Mouse (Mus musculus): ENCODE data around the gene Dennd6b. TPM values are rescaled to one million over a fixed set of nuclear protein-coding genes. Genes with fewer than 3 reads are reported as not detected.
A peak's percentile ranks its signal among the peaks of the same experiment; 100 is the strongest.

Gene Dennd6b
- polyA plus RNA-seq, 1 experiment from 2014 or later = 85.2 TPM

GRCm38 (mm10) chr15:89138046-89138405 lies 58.3 kb downstream of the Dennd6b start:
- no peak overlapping the region for H3K4me3 ChIP-seq (replicated peaks; ENCODE audit: low read depth, low read length)
- no peak for ATAC-seq (ENCODE audit: low FRiP score, low TSS enrichment)
- H3K27ac ChIP-seq (replicated peaks; ENCODE audit: low read depth, low read length) = no peak overlapping the region
- H3K9ac ChIP-seq (replicated peaks; ENCODE audit: low read length) = no peak overlapping the region
- no peaks in the 10 kb centered on the region for H3K27me3 ChIP-seq (ENCODE audit: control insufficient read depth, insufficient read depth, low read length)
- H3K4me1 ChIP-seq (ENCODE audit: control insufficient read depth, insufficient read depth, low read length) = peaks cover 18% of the 10 kb centered on the region
- no peak overlapping the region for H3K4me2 ChIP-seq (ENCODE audit: low read length)
- 91% methylated on average over 7 of the region's 7 CpGs for WGBS
- no peak for DNase-seq
- H3K9me3 ChIP-seq (ENCODE audit: control insufficient read depth, low read length) = no peaks in the 10 kb centered on the region
- H3K36me3 ChIP-seq (ENCODE audit: control insufficient read depth, insufficient read depth, low read length) = peaks cover 6% of the 10 kb centered on the region

- ATAC-seq (ENCODE audit: low FRiP score, low TSS enrichment) (no peak), DNase-seq (no peak)
- Histone ChIP-seq H3K4me3 (replicated peaks; ENCODE audit: low read depth, low read length) (no peak overlapping the region), H3K9ac (replicated peaks; ENCODE audit: low read length) (no peak overlapping the region), H3K4me1 (ENCODE audit: control insufficient read depth, insufficient read depth, low read length) (peaks cover 18% of the 10 kb centered on the region), H3K4me2 (ENCODE audit: low read length) (no peak overlapping the region), H3K27me3 (ENCODE audit: control insufficient read depth, insufficient read depth, low read length) (no peaks in the 10 kb centered on the region), H3K27ac (replicated peaks; ENCODE audit: low read depth, low read length) (no peak overlapping the region), H3K36me3 (ENCODE audit: control insufficient read depth, insufficient read depth, low read length) (0 out of 2 replicates have a peak, but pooled peaks cover 1% of the 10 kb centered on the region), H3K9me3 (ENCODE audit: control insufficient read depth, low read length) (no peaks in the 10 kb centered on the region)
- 79% methylated on average over 11 of the region's 11 CpGs for WGBS
These were observed 58.8 kb downstream of the Dennd6b start for GRCm38 (mm10) chr15:89137378-89138045.

DNA sequence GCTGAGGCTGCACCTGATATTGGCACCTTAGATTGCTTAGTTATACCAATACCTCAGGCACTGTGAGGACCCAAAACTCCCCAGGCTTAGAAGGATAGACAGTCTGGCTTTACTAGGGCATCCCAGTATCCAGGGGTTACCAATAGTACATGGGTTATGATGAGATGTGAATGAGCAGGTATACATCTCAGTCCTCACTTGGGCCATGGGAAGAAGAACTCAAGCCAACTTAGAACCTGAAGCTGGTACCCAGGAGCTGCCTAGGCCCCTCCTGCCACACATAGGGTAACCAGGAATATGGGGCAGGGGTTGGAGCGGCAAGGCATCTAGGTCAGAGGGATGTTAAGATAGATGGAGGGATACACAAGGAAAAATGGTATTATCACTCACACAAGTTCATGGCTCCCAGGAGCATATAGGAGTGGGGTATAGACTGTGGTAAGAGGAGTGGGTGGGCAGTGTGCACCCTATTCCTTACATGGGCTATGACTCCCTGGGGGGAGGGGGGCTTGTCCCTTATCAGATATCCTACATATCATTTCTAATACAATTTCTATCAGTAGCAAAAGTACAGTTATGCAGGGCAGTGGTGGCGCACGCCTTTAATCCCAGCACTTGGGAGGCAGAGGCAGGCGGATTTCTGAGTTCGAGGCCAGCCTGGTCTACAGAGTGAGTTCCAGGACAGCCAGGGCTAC lies 59.7 kb downstream of the Dennd6b start:
- 98% methylated on average over 5 of the region's 5 CpGs for WGBS
- DNase-seq = no peak
- Histone ChIP-seq H3K9ac (replicated peaks; ENCODE audit: low read length) (no peak overlapping the region), H3K27ac (replicated peaks; ENCODE audit: low read depth, low read length) (no peak overlapping the region), H3K4me3 (replicated peaks; ENCODE audit: low read depth, low read length) (no peak overlapping the region), H3K27me3 (ENCODE audit: control insufficient read depth, insufficient read depth, low read length) (no peaks in the 10 kb centered on the region), H3K4me2 (ENCODE audit: low read length) (no peak overlapping the region), H3K9me3 (ENCODE audit: control insufficient read depth, low read length) (no peaks in the 10 kb centered on the region), H3K4me1 (ENCODE audit: control insufficient read depth, insufficient read depth, low read length) (peaks cover 18% of the 10 kb centered on the region), H3K36me3 (ENCODE audit: control insufficient read depth, insufficient read depth, low read length) (no peaks in the 10 kb centered on the region)
- ATAC-seq (ENCODE audit: low FRiP score, low TSS enrichment) = no peak

Small RNA genes lying within 50 kb of the gene (microRNA-seq; reads per million reads assigned to microRNA genes)
- gene Mir6958 = 7.8 reads per million, percentile 32 among the genes with 10 or more reads in this experiment
- gene Mir7118 = 1.0 reads per million

Other genes with a start within 250 kb of the Dennd6b start
- not detected in 2 replicates for gene Ttll8, start 242.1 kb downstream of the Dennd6b start, polyA plus RNA-seq (2014; fragmentation: Nextera tagmentation; extraction: Ambion mirVana)
- 6.4 and 7.6 TPM in 2 replicates for gene Mlc1, start 217.5 kb downstream of the Dennd6b start, polyA plus RNA-seq (2014; fragmentation: Nextera tagmentation; extraction: Ambion mirVana)
- gene Mov10l1, start 213.6 kb downstream of the Dennd6b start, polyA plus RNA-seq (2014; fragmentation: Nextera tagmentation; extraction: Ambion mirVana) = not detected in 2 replicates
- gene Panx2, start 136.8 kb downstream of the Dennd6b start, polyA plus RNA-seq (2014; fragmentation: Nextera tagmentation; extraction: Ambion mirVana) = 6.6 and 7.9 TPM in 2 replicates
- gene Trabd, start 121.4 kb downstream of the Dennd6b start, polyA plus RNA-seq (2014; fragmentation: Nextera tagmentation; extraction: Ambion mirVana) = 38.7 and 39.7 TPM in 2 replicates
- 23.8 and 23.9 TPM in 2 replicates for gene Selenoo, start 107.4 kb downstream of the Dennd6b start, polyA plus RNA-seq (2014; fragmentation: Nextera tagmentation; extraction: Ambion mirVana)
- 18.0 and 18.2 TPM in 2 replicates for gene Tubgcp6, start 73.4 kb downstream of the Dennd6b start, polyA plus RNA-seq (2014; fragmentation: Nextera tagmentation; extraction: Ambion mirVana)
- gene Hdac10, start 67.8 kb downstream of the Dennd6b start, polyA plus RNA-seq (2014; fragmentation: Nextera tagmentation; extraction: Ambion mirVana) = 18.2 and 20.3 TPM in 2 replicates
- 4.1 and 4.6 TPM in 2 replicates for gene Mapk12, start 55.8 kb downstream of the Dennd6b start, polyA plus RNA-seq (2014; fragmentation: Nextera tagmentation; extraction: Ambion mirVana)
- gene Mapk11, start 46.9 kb downstream of the Dennd6b start, polyA plus RNA-seq (2014; fragmentation: Nextera tagmentation; extraction: Ambion mirVana) = 23.7 and 27.9 TPM in 2 replicates
- 86.4 and 107 TPM in 2 replicates for gene Plxnb2, start 15.7 kb downstream of the Dennd6b start, polyA plus RNA-seq (2014; fragmentation: Nextera tagmentation; extraction: Ambion mirVana)
- gene Ppp6r2, start 15.1 kb upstream of the Dennd6b start, polyA plus RNA-seq (2014; fragmentation: Nextera tagmentation; extraction: Ambion mirVana) = 88.6 and 90.0 TPM in 2 replicates
- 103 and 109 TPM in 2 replicates for gene Sbf1, start 118.8 kb upstream of the Dennd6b start, polyA plus RNA-seq (2014; fragmentation: Nextera tagmentation; extraction: Ambion mirVana)
- gene Adm2, start 126.2 kb upstream of the Dennd6b start, polyA plus RNA-seq (2014; fragmentation: Nextera tagmentation; extraction: Ambion mirVana) = not detected in 2 replicates
- not detected in 2 replicates for gene Miox, start 137.9 kb upstream of the Dennd6b start, polyA plus RNA-seq (2014; fragmentation: Nextera tagmentation; extraction: Ambion mirVana)
- gene Lmf2, start 159.2 kb upstream of the Dennd6b start, polyA plus RNA-seq (2014; fragmentation: Nextera tagmentation; extraction: Ambion mirVana) = 18.3 and 23.9 TPM in 2 replicates
- 106 and 111 TPM in 2 replicates for gene Ncaph2, start 159.2 kb upstream of the Dennd6b start, polyA plus RNA-seq (2014; fragmentation: Nextera tagmentation; extraction: Ambion mirVana)
- 12.2 and 20.7 TPM in 2 replicates for gene Sco2, start 177.3 kb upstream of the Dennd6b start, polyA plus RNA-seq (2014; fragmentation: Nextera tagmentation; extraction: Ambion mirVana)
- 2.7 and 3.0 TPM in 2 replicates for gene Tymp, start 180.5 kb upstream of the Dennd6b start, polyA plus RNA-seq (2014; fragmentation: Nextera tagmentation; extraction: Ambion mirVana)
- 0.74 and 0.82 TPM in 2 replicates for gene Odf3b, start 182.8 kb upstream of the Dennd6b start, polyA plus RNA-seq (2014; fragmentation: Nextera tagmentation; extraction: Ambion mirVana)
- gene Klhdc7b, start 188.4 kb upstream of the Dennd6b start, polyA plus RNA-seq (2014; fragmentation: Nextera tagmentation; extraction: Ambion mirVana) = 0.08 TPM in 1 of 2 replicates, not detected in the other
- gene Syce3, start 214.0 kb upstream of the Dennd6b start, polyA plus RNA-seq (2014; fragmentation: Nextera tagmentation; extraction: Ambion mirVana) = not detected in 2 replicates
- gene Cpt1b, start 229.4 kb upstream of the Dennd6b start, polyA plus RNA-seq (2014; fragmentation: Nextera tagmentation; extraction: Ambion mirVana) = 0.97 and 1.5 TPM in 2 replicates
- gene C730034F03Rik, start 233.1 kb upstream of the Dennd6b start, polyA plus RNA-seq (2014; fragmentation: Nextera tagmentation; extraction: Ambion mirVana) = 3.5 and 4.6 TPM in 2 replicates
- gene Gm44502, start 233.2 kb upstream of the Dennd6b start, polyA plus RNA-seq (2014; fragmentation: Nextera tagmentation; extraction: Ambion mirVana) = not detected in 2 replicates
- 76.3 and 84.0 TPM in 2 replicates for gene Chkb, start 233.4 kb upstream of the Dennd6b start, polyA plus RNA-seq (2014; fragmentation: Nextera tagmentation; extraction: Ambion mirVana)